Mouse (Mus musculus) liver, embryonic 14 days (tissue): ENCODE results near the gene Serpinb9f. TPM values are rescaled to one million over a fixed set of nuclear protein-coding genes. Genes with fewer than 3 reads are reported as not detected.

Source experiments
- polyA plus RNA-seq: library from polyadenylated mRNA; depleted of rRNA; stranded (reverse); fragments of >200 nt; gene quantifications from 2 replicates; pipeline ENCODE4 v1.2.3, GENCODE M21; 2012; rRNA removed

Gene Serpinb9f
- 0.01 TPM in 1 of 2 replicates, not detected in the other for polyA plus RNA-seq

GRCm38 (mm10) chr13:33323777-33324176 lies at the start of gene Serpinb9f:
TSS of gene Serpinb9f (plus strand) at chr13:33324077.

Other genes starting within 250 kb of the Serpinb9f start
- 0.02 TPM in 1 of 2 replicates, not detected in the other for gene Serpinb1b, start 245.5 kb upstream of the Serpinb9f start, polyA plus RNA-seq
- gene Serpinb9c, start 164.3 kb upstream of the Serpinb9f start, polyA plus RNA-seq: 0.01 TPM in 1 of 2 replicates, not detected in the other
- gene Serpinb9d, start 131.1 kb upstream of the Serpinb9f start, polyA plus RNA-seq: not detected in 2 replicates
- gene Serpinb9e, start 74.5 kb upstream of the Serpinb9f start, polyA plus RNA-seq: 0.01 and 0.03 TPM in 2 replicates
- gene Gm11397, start 71.7 kb downstream of the Serpinb9f start, polyA plus RNA-seq: not detected in 2 replicates
- gene Serpinb9g, start 160.7 kb downstream of the Serpinb9f start, polyA plus RNA-seq: 0.03 TPM in 1 of 2 replicates, not detected in the other